10 mouse cellular contexts compared by ENCODE assay signal in the genomic region with DNA sequence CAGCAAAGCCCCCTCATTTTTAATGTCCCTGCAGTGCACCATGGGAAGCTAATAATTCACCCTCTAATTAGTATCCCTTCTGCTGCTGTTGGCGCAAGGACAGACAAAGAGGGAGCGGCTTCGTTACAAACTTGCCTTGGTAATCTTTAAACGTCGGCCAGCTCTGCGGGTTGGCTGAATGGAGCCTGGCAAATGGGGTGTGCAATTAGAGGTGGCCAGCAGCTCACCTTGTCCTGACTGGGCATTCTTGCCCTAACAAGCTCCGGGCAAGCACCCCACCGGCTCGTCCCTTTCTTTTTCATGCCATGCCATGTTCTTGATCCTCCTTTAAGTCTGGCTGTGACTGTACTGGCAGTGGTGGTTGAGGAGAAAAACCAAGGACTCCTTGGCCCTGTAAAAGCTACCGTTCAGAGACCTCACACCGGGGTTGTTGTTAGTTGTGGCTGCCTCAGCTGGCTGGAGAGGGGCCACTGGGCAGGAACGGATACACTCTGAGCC.
DNase-seq lines count a peak whose midpoint lies in the region; ATAC-seq and TF ChIP-seq lines count a peak whose summit lies in the region.
"Had no signal": no experiment of that assay in that cellular context is flagged by ENCODE, and none has a peak within 500 bp of the region (broad histone marks: within the 10 kb centered on the region; RNA-seq: fewer than 3 reads in every experiment).

No protein-coding gene starts in this region.

- H3K27ac ChIP-seq in left cerebral cortex, adult 2 months = no peak overlapping the region
- peak overlapping the region; percentile 18; the same call in 1 of the 2 replicates for H3K27ac ChIP-seq in forebrain, embryonic 11.5 days (ENCODE audit: low read depth, low read length)
- H3K27ac ChIP-seq in layer of hippocampus, adult 2 months = no peak overlapping the region
- peak overlapping the region; percentile 1; the same call in 1 of the 2 replicates for H3K27ac ChIP-seq in neural tube, embryonic 14.5 days (ENCODE audit: low read depth, low read length)
- H3K27ac ChIP-seq in thymus, adult 2 months (ENCODE audit: control insufficient read depth, insufficient read depth, low read length) = no peak overlapping the region

- H3K4me1 ChIP-seq in forebrain, embryonic 11.5 days (replicated peaks; ENCODE audit: control insufficient read depth, insufficient read depth, low read length) = peaks cover 6% of the 10 kb centered on the region
- H3K4me1 ChIP-seq in neural tube, embryonic 14.5 days (ENCODE audit: control insufficient read depth, insufficient read depth, low read length) = peaks cover 8% of the 10 kb centered on the region
- no peaks in the 10 kb centered on the region for H3K4me1 ChIP-seq in thymus, adult 2 months (replicated peaks; ENCODE audit: control insufficient read depth, insufficient read depth, low read length)

- TF ChIP-seq CTCF in left cerebral cortex, adult 2 months (IDR thresholded peaks at IDR 0.05) = no peak
- no peak for TF ChIP-seq CTCF in layer of hippocampus, adult 2 months (conservative IDR thresholded peaks at IDR 0.05)
- TF ChIP-seq CTCF in thymus, adult 2 months (IDR thresholded peaks at IDR 0.05; ENCODE audit: borderline replicate concordance, control insufficient read depth, extremely low read depth, insufficient read depth, low read length, poor library complexity) = no peak

- peak; percentile 67 for ATAC-seq in forebrain, embryonic 11.5 days (replicated peaks; ENCODE audit: low FRiP score)
- peak; percentile 77 for ATAC-seq in neural tube, embryonic 14.5 days (ENCODE audit: low read depth)
- ATAC-seq: intestine, embryonic 16.5 days had no signal

- 36% methylated on average over 12 of the region's 12 CpGs for WGBS in forebrain, embryonic 11.5 days
- WGBS in neural tube, embryonic 14.5 days = 31% methylated on average over 12 of the region's 12 CpGs
- WGBS in thymus, adult 2 months = 95% methylated on average over 12 of the region's 12 CpGs

- no peak overlapping the region for H3K4me3 ChIP-seq in left cerebral cortex, adult 2 months
- H3K4me3 ChIP-seq in forebrain, embryonic 11.5 days (ENCODE audit: low read depth, low read length) = no peak overlapping the region
- no peak overlapping the region for H3K4me3 ChIP-seq in layer of hippocampus, adult 2 months
- H3K4me3 ChIP-seq in neural tube, embryonic 14.5 days (ENCODE audit: low read depth, low read length) = no peak overlapping the region
- no peak overlapping the region for H3K4me3 ChIP-seq in thymus, adult 2 months (ENCODE audit: control insufficient read depth, insufficient read depth, low read length)

- H3K4me2 ChIP-seq in forebrain, embryonic 11.5 days (ENCODE audit: low read depth, low read length, severe bottlenecking) = no peak overlapping the region
- no peak overlapping the region for H3K4me2 ChIP-seq in neural tube, embryonic 14.5 days (ENCODE audit: low read depth, low read length)

- H3K9ac ChIP-seq in forebrain, embryonic 11.5 days (ENCODE audit: low read length) = no peak overlapping the region
- no peak overlapping the region for H3K9ac ChIP-seq in neural tube, embryonic 14.5 days (replicated peaks; ENCODE audit: low read depth, low read length)

- no peaks in the 10 kb centered on the region for H3K9me3 ChIP-seq in forebrain, embryonic 11.5 days (ENCODE audit: control insufficient read depth, low read length)
- H3K9me3 ChIP-seq in neural tube, embryonic 14.5 days (ENCODE audit: control insufficient read depth, low read length) = no peaks in the 10 kb centered on the region; the same call in 1 of the 2 replicates

- peak; percentile 13 to 20 for DNase-seq in left cerebral cortex, adult 2 months (ENCODE audit: extremely low spot score in 1 of 2, low spot score in 2 of 2)
- DNase-seq in left cerebral cortex, adult 11 months (ENCODE audit: low spot score) = no peak
- DNase-seq in forebrain, embryonic 11.5 days (ENCODE audit: low spot score) = peak; percentile 67
- peak; percentile 20 to 52 for DNase-seq in layer of hippocampus, adult 2 months (ENCODE audit: low spot score in 2 of 2)
- DNase-seq in B cell, adult 2 months = no peak
- DNase-seq in kidney, adult 18-20 months = no peak
- no peak for DNase-seq in thymus, adult 2 months
- DNase-seq: liver had no signal

- intact Hi-C loops in left cerebral cortex, adult 2 months (cut with DNase I) = no loop called here

- no peaks in the 10 kb centered on the region for H3K36me3 ChIP-seq in forebrain, embryonic 11.5 days (ENCODE audit: control insufficient read depth, insufficient read depth, low read length)
- H3K36me3 ChIP-seq in neural tube, embryonic 14.5 days (ENCODE audit: control insufficient read depth, insufficient read depth, low read length) = no peaks in the 10 kb centered on the region
- no peaks in the 10 kb centered on the region for H3K36me3 ChIP-seq in thymus, adult 2 months (ENCODE audit: control insufficient read depth, insufficient read depth, low read length)

- no peaks in the 10 kb centered on the region; the same call in 1 of the 2 replicates for H3K27me3 ChIP-seq in forebrain, embryonic 11.5 days (ENCODE audit: control insufficient read depth, insufficient read depth, low read length)
- H3K27me3 ChIP-seq in neural tube, embryonic 14.5 days (ENCODE audit: control insufficient read depth, insufficient read depth, low read length) = no peaks in the 10 kb centered on the region
- H3K27me3 ChIP-seq in thymus, adult 2 months (ENCODE audit: control insufficient read depth, insufficient read depth, low read length) = no peaks in the 10 kb centered on the region

- TF ChIP-seq POLR2A in thymus, adult 2 months (IDR thresholded peaks at IDR 0.05; ENCODE audit: control insufficient read depth, extremely low read depth, insufficient read depth, low read length, poor library complexity) = no peak

Comparison
In these comparisons a context has a peak if more than half of its experiments do, and no peak if none do; other contexts are left out.
1. DNase-seq: peak in left cerebral cortex, adult 2 months (2 of 2), forebrain, embryonic 11.5 days (single experiment) and layer of hippocampus, adult 2 months (2 of 2); none in left cerebral cortex, adult 11 months (single experiment), B cell, adult 2 months (0 of 2), kidney, adult 18-20 months (single experiment) and thymus, adult 2 months (single experiment).
2. H3K27ac ChIP-seq: peak in forebrain, embryonic 11.5 days (single experiment) and neural tube, embryonic 14.5 days (single experiment); none in left cerebral cortex, adult 2 months (single experiment), layer of hippocampus, adult 2 months (single experiment) and thymus, adult 2 months (single experiment).